Mouse (Mus musculus): ENCODE measurements around the gene Antxr1.

DNA sequence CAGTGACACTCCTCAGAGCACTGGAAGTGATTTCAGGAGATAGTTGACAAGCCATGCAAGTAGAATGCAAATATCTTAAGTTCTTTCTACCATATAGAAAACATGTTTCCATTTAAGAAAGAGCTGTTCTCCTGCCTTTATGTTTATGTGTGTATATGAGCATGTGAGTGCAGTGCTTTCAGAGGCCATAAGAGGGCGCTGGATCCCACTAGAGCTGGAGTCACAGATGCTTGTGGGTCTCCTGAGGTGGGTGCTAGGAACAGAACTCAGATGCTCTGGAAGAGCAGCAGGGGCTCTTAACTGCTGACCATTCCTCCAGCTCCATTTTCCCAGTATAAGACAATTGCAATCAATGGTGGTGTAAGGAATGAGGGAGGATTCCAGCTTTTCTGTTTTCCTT is 204.5 kb downstream of the Antxr1 start:
- TF ChIP-seq CTCF (IDR thresholded peaks at IDR 0.05; ENCODE audit: insufficient read depth, low read depth, low read length): no peak
- TF ChIP-seq POLR2A (IDR thresholded peaks at IDR 0.05; ENCODE audit: insufficient read depth, low read depth, low read length): no peak

Measured in olfactory bulb, adult 2 months (tissue).